Mouse (Mus musculus): Measurements from ENCODE around the gene Sned1. TPM values are rescaled to one million over a fixed set of nuclear protein-coding genes. Genes with fewer than 3 reads are reported as not detected.

The Sned1 gene
- polyA plus RNA-seq, 1 experiment from 2014 or later, result 9.6 TPM

GRCm38 (mm10) chr1:93237676-93238075, 2.0 kb downstream of the Sned1 start:
- no peak overlapping the region for H3K27ac ChIP-seq (replicated peaks)
- no peak for DNase-seq (ENCODE audit: low spot score)
- WGBS, result 90% methylated on average over 10 of the region's 10 CpGs
- H3K9me3 ChIP-seq, result no peaks in the 10 kb centered on the region
- no peaks in the 10 kb centered on the region for H3K36me3 ChIP-seq (replicated peaks)
- H3K27me3 ChIP-seq (replicated peaks; ENCODE audit: low read depth, poor library complexity, severe bottlenecking), result peaks cover 53% of the 10 kb centered on the region
- H3K4me1 ChIP-seq, result peaks cover 46% of the 10 kb centered on the region
- H3K4me3 ChIP-seq, result 0 out of 2 replicates have a peak overlapping the region, but pooled peaks have one; percentile 11

- WGBS, result 56% methylated on average over 4 of the region's 4 CpGs
- H3K27me3 ChIP-seq (replicated peaks; ENCODE audit: low read depth, poor library complexity, severe bottlenecking), result peaks cover 52% of the 10 kb centered on the region
Observed at GRCm38 (mm10) chr1:93238201-93238600, 2.6 kb downstream of the Sned1 start.

GRCm38 (mm10) chr1:93245936-93246335, 10.3 kb downstream of the Sned1 start:
- Histone ChIP-seq H3K36me3 (replicated peaks) (no peaks in the 10 kb centered on the region), H3K27ac (replicated peaks) (no peak overlapping the region), H3K4me3 (no peak overlapping the region), H3K9me3 (no peaks in the 10 kb centered on the region), H3K4me1 (peaks cover 20% of the 10 kb centered on the region), H3K27me3 (replicated peaks; ENCODE audit: low read depth, poor library complexity, severe bottlenecking) (no peaks in the 10 kb centered on the region)
- WGBS, result 51% methylated on average over 2 of the region's 2 CpGs
- DNase-seq (ENCODE audit: low spot score), result no peak

More at GRCm38 (mm10) chr1:93238201-93238600, 2.6 kb downstream of the Sned1 start:
- H3K27ac ChIP-seq (replicated peaks), result no peak overlapping the region
- peaks cover 41% of the 10 kb centered on the region for H3K4me1 ChIP-seq
- no peaks in the 10 kb centered on the region for H3K9me3 ChIP-seq
- DNase-seq (ENCODE audit: low spot score), result peak; percentile 35
- H3K4me3 ChIP-seq, result 0 out of 2 replicates have a peak overlapping the region, but pooled peaks have one; percentile 11
- no peaks in the 10 kb centered on the region for H3K36me3 ChIP-seq (replicated peaks)

GRCm38 (mm10) chr1:93252586-93252985, 16.9 kb downstream of the Sned1 start:
- Histone ChIP-seq H3K27ac (replicated peaks) (no peak overlapping the region), H3K27me3 (replicated peaks; ENCODE audit: low read depth, poor library complexity, severe bottlenecking) (no peaks in the 10 kb centered on the region), H3K4me1 (peaks cover 20% of the 10 kb centered on the region; the same call in 1 of the 2 replicates), H3K36me3 (replicated peaks) (peaks cover 4% of the 10 kb centered on the region; the same call in 1 of the 2 replicates), H3K4me3 (no peak overlapping the region), H3K9me3 (no peaks in the 10 kb centered on the region)
- 55% methylated on average over 2 of the region's 2 CpGs for WGBS
- no peak for DNase-seq (ENCODE audit: low spot score)

- no peak overlapping the region for H3K4me3 ChIP-seq
- peaks cover 4% of the 10 kb centered on the region; the same call in 1 of the 2 replicates for H3K36me3 ChIP-seq (replicated peaks)
- H3K27me3 ChIP-seq (replicated peaks; ENCODE audit: low read depth, poor library complexity, severe bottlenecking), result no peaks in the 10 kb centered on the region
- 89% methylated on average over 7 of the region's 7 CpGs for WGBS
- no peaks in the 10 kb centered on the region for H3K9me3 ChIP-seq
- H3K27ac ChIP-seq (replicated peaks), result no peak overlapping the region
- DNase-seq (ENCODE audit: low spot score), result no peak
- peaks cover 20% of the 10 kb centered on the region; the same call in 1 of the 2 replicates for H3K4me1 ChIP-seq
Observed at GRCm38 (mm10) chr1:93255761-93256160, 20.1 kb downstream of the Sned1 start.

GRCm38 (mm10) chr1:93257560-93257959, 21.9 kb downstream of the Sned1 start:
- no peaks in the 10 kb centered on the region for H3K27me3 ChIP-seq (replicated peaks; ENCODE audit: low read depth, poor library complexity, severe bottlenecking)
- peaks cover 4% of the 10 kb centered on the region; the same call in 1 of the 2 replicates for H3K36me3 ChIP-seq (replicated peaks)
- no peak overlapping the region for H3K27ac ChIP-seq (replicated peaks)
- DNase-seq (ENCODE audit: low spot score), result no peak
- H3K4me3 ChIP-seq, result no peak overlapping the region
- H3K4me1 ChIP-seq, result peaks cover 15% of the 10 kb centered on the region; the same call in 1 of the 2 replicates
- WGBS, result 76% methylated on average over 1 of the region's 1 CpGs
- no peaks in the 10 kb centered on the region for H3K9me3 ChIP-seq

GRCm38 (mm10) chr1:93267207-93267606, 31.6 kb downstream of the Sned1 start:
- Histone ChIP-seq H3K36me3 (replicated peaks) (no peaks in the 10 kb centered on the region; the same call in 1 of the 2 replicates), H3K27me3 (replicated peaks; ENCODE audit: low read depth, poor library complexity, severe bottlenecking) (no peaks in the 10 kb centered on the region), H3K27ac (replicated peaks) (no peak overlapping the region), H3K4me3 (no peak overlapping the region), H3K4me1 (peaks cover 11% of the 10 kb centered on the region), H3K9me3 (no peaks in the 10 kb centered on the region)
- peak; percentile 22 for DNase-seq (ENCODE audit: low spot score)
- 41% methylated on average over 3 of the region's 3 CpGs for WGBS

- H3K27ac ChIP-seq (replicated peaks), result no peak overlapping the region
- 88% methylated on average over 2 of the region's 2 CpGs for WGBS
- DNase-seq (ENCODE audit: low spot score), result no peak
- H3K4me1 ChIP-seq, result peaks cover 14% of the 10 kb centered on the region
- H3K4me3 ChIP-seq, result no peak overlapping the region
- no peaks in the 10 kb centered on the region for H3K9me3 ChIP-seq
- no peaks in the 10 kb centered on the region for H3K36me3 ChIP-seq (replicated peaks)
- no peaks in the 10 kb centered on the region for H3K27me3 ChIP-seq (replicated peaks; ENCODE audit: low read depth, poor library complexity, severe bottlenecking)
Observed at GRCm38 (mm10) chr1:93268246-93268645, 32.6 kb downstream of the Sned1 start.

- H3K4me1 ChIP-seq, result peaks cover 14% of the 10 kb centered on the region
- H3K4me3 ChIP-seq, result no peak overlapping the region
- H3K9me3 ChIP-seq, result no peaks in the 10 kb centered on the region
- no peaks in the 10 kb centered on the region; the same call in 1 of the 2 replicates for H3K36me3 ChIP-seq (replicated peaks)
- WGBS, result 64% methylated on average over 3 of the region's 3 CpGs
- no peak overlapping the region for H3K27ac ChIP-seq (replicated peaks)
- no peak for DNase-seq (ENCODE audit: low spot score)
- H3K27me3 ChIP-seq (replicated peaks; ENCODE audit: low read depth, poor library complexity, severe bottlenecking), result no peaks in the 10 kb centered on the region
Observed at GRCm38 (mm10) chr1:93270516-93271240, 35.0 kb downstream of the Sned1 start.

- 74% methylated on average over 6 of the region's 6 CpGs for WGBS
- no peak for DNase-seq (ENCODE audit: low spot score)
Observed at GRCm38 (mm10) chr1:93271751-93272150, 36.1 kb downstream of the Sned1 start.

GRCm38 (mm10) chr1:93272409-93272821, 36.8 kb downstream of the Sned1 start:
- WGBS, result 2% methylated on average over 16 of the region's 16 CpGs

More at GRCm38 (mm10) chr1:93271751-93272150, 36.1 kb downstream of the Sned1 start:
- H3K27me3 ChIP-seq (replicated peaks; ENCODE audit: low read depth, poor library complexity, severe bottlenecking), result no peaks in the 10 kb centered on the region
- H3K4me3 ChIP-seq, result no peak overlapping the region
- no peaks in the 10 kb centered on the region for H3K9me3 ChIP-seq
- H3K27ac ChIP-seq (replicated peaks), result no peak overlapping the region
- H3K36me3 ChIP-seq (replicated peaks), result no peaks in the 10 kb centered on the region; the same call in 1 of the 2 replicates
- H3K4me1 ChIP-seq, result peaks cover 12% of the 10 kb centered on the region

GRCm38 (mm10) chr1:93275561-93275960, 39.9 kb downstream of the Sned1 start:
- DNase-seq (ENCODE audit: low spot score), result no peak
- no peak overlapping the region for H3K27ac ChIP-seq (replicated peaks)
- H3K9me3 ChIP-seq, result no peaks in the 10 kb centered on the region
- 79% methylated on average over 6 of the region's 6 CpGs for WGBS
- no peak overlapping the region for H3K4me3 ChIP-seq
- H3K27me3 ChIP-seq (replicated peaks; ENCODE audit: low read depth, poor library complexity, severe bottlenecking), result no peaks in the 10 kb centered on the region
- H3K36me3 ChIP-seq (replicated peaks), result no peaks in the 10 kb centered on the region; the same call in 1 of the 2 replicates
- peaks cover 8% of the 10 kb centered on the region for H3K4me1 ChIP-seq

More at GRCm38 (mm10) chr1:93272409-93272821, 36.8 kb downstream of the Sned1 start:
- DNase-seq (ENCODE audit: low spot score), result peak; percentile 80
- peak overlapping the region; percentile 9; the same call in 1 of the 2 replicates for H3K4me3 ChIP-seq
- no peaks in the 10 kb centered on the region; the same call in 1 of the 2 replicates for H3K36me3 ChIP-seq (replicated peaks)
- H3K27ac ChIP-seq (replicated peaks), result no peak overlapping the region
- no peaks in the 10 kb centered on the region for H3K9me3 ChIP-seq
- no peaks in the 10 kb centered on the region for H3K27me3 ChIP-seq (replicated peaks; ENCODE audit: low read depth, poor library complexity, severe bottlenecking)
- peaks cover 5% of the 10 kb centered on the region; the same call in 1 of the 2 replicates for H3K4me1 ChIP-seq

GRCm38 (mm10) chr1:93277041-93277440, 41.4 kb downstream of the Sned1 start:
- WGBS, result 82% methylated on average over 7 of the region's 7 CpGs
- Histone ChIP-seq H3K27ac (replicated peaks) (no peak overlapping the region), H3K4me1 (peaks cover 8% of the 10 kb centered on the region), H3K36me3 (replicated peaks) (no peaks in the 10 kb centered on the region; the same call in 1 of the 2 replicates), H3K4me3 (no peak overlapping the region), H3K27me3 (replicated peaks; ENCODE audit: low read depth, poor library complexity, severe bottlenecking) (no peaks in the 10 kb centered on the region), H3K9me3 (no peaks in the 10 kb centered on the region)
- no peak for DNase-seq (ENCODE audit: low spot score)

Data from embryonic facial prominence, embryonic 10.5 days (tissue).